Mouse (Mus musculus) spleen, postnatal 14 days (tissue): ENCODE data around the gene Rnf141.

Experiments used
- DNase-seq, 2 experiments: peaks; one replicate each; pipeline ENCODE4 v3.0.0; 2021 to 2022; ENCODE audit warnings: low spot score in 2 of 2

Gene Rnf141

GRCm38 (mm10) chr7:110843916-110844874 lies at the start of gene Rnf141:
Gene Rnf141 (minus strand): TSS chr7:110844457.
- peak; percentile 88 to 95 for DNase-seq

- peak in 1 of 2 experiments; percentile 23 for DNase-seq
These were observed 47.3 kb upstream of the Rnf141 start for GRCm38 (mm10) chr7:110891501-110891986.

DNA sequence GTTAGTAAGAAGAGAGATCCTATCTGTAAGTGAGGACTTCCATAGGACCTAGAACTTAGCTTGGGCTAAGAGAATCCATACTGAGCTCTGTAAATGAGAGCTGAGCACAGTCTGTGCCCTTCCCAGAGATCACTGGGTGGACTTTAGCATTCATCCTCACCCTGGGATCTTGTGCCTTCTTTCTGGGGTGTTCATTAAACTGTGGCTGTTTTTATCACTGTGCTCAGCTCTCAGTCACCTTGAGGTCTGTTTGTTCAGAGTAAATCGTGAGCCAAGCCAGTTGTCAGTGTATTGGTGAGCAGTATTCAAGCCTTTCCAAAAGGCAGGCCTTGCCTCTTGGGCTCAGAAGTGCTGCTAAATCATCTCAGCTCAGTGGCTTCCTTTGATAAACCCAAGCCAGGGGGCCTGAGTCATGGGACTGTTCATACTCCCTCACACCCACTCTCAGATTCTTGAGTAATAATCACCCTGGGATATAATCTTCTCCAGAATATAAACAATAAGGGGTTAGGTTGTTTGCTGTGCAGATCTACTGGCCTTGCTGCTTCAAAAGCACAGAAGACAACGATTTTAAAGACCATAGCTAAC lies 37.6 kb upstream of the Rnf141 start:
- no peak for DNase-seq

GRCm38 (mm10) chr7:110878028-110878427 lies 33.8 kb upstream of the Rnf141 start:
- no peak for DNase-seq

GRCm38 (mm10) chr7:110876965-110877364 lies 32.7 kb upstream of the Rnf141 start:
- DNase-seq, result no peak

DNA sequence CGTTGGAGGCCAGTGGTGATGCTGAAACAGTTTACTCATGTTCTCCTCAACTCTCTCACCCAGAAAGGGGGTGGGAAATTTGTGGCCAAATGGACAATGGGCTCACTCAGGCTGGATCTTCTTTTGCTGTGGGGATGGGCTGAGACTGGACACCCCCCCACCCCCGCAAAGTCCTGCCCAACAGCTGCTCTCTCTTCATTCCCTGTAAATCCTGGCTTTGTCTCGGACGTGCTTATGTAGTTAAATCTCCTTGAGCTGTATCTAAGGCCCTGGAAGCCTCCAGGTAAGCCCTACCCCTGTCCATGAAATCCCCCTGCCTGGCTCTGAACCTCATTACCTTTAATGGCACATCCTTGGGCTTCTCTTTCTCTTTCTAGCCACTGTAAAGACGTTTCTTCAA lies 24.6 kb upstream of the Rnf141 start:
- DNase-seq, result no peak

DNA sequence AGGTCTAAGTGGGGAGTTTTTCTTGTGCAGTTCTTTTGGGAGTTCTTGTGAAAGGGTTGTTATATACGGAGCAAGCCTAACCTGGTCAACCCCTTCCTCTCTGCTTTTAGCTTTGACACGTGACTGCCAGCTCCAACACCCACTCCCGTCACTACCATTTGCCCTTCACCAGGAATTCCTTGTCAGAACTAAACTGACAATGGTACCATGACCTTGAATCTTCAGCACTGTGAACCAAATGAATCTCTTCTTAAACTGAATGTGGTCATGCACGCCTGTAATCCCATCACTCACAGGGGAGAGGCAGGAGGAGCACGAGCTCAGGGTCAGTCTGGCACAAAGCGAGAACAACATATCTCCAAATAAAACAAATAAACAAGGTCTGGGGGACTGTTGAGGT lies 22.9 kb upstream of the Rnf141 start:
- no peak for DNase-seq

- no peak for DNase-seq
These were observed 21.8 kb upstream of the Rnf141 start for GRCm38 (mm10) chr7:110866021-110866420.

GRCm38 (mm10) chr7:110865570-110865969 lies 21.3 kb upstream of the Rnf141 start:
- no peak for DNase-seq

GRCm38 (mm10) chr7:110865038-110865437 lies 20.8 kb upstream of the Rnf141 start:
- DNase-seq, result no peak

- DNase-seq, result no peak
These were observed 18.6 kb upstream of the Rnf141 start, which contains the start of gene Lyve1 for GRCm38 (mm10) chr7:110862751-110863289. Gene Lyve1 (minus strand): TSS chr7:110863239.

GRCm38 (mm10) chr7:110860129-110860528 lies 15.9 kb upstream of the Rnf141 start:
- no peak for DNase-seq

DNA sequence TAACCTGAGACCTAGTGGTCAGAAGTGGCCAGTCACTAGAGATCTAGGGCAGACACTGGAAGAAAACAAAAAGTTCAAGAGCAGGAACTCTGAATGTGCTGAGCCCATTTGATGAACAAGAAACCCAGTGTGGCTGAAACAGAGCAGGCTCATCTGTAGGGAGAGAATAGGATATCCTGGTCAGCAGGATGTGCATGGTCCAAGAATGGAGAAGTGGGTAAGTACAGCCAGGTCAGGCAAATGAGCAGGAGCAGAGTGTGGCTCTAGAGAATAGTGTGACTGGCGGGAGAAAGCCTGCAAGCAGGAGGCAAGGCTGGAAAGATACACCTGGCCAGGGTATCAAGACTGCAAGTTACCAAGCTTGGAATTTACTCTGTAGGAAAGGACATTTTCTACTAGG lies 11.3 kb upstream of the Rnf141 start:
- DNase-seq, result no peak

- DNase-seq, result no peak
These were observed 10.8 kb upstream of the Rnf141 start for GRCm38 (mm10) chr7:110854927-110855546.

- DNase-seq, result no peak
These were observed 10.3 kb upstream of the Rnf141 start for GRCm38 (mm10) chr7:110854519-110854918.

- no peak for DNase-seq
These were observed 9.4 kb upstream of the Rnf141 start for GRCm38 (mm10) chr7:110853611-110854010.

DNA sequence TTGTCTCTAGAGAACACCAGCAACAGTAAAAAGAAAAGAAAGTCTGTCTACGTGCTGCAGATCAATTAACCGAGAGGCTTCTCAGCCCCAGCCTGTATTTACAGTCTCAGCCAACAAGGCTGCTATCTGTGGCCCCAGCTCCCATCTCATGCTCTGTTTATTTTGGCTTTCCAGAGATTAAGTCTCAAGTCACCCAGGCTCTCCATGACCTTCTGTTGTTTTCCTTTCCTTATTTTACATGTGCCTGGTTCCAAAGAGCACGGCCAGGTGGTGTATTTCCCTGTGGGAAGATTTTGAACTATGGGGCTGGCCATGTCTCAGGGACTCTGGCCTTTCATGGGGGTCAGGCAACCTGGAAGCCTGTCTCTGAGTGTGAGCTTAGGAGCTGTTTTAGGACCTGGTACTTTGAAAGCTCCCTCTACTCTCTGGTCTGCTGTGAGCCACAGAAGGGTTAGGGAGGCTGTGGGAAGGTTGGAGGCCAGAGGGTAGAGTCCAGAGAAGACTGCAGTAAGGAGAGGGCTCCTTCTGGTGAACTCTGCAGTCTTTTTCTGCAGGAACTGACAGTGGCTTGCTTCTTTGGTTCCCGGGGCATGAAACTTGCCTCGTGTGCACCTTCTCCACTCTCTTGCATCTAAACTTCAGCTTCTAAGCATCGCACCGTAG lies 7.4 kb upstream of the Rnf141 start:
- no peak for DNase-seq

DNA sequence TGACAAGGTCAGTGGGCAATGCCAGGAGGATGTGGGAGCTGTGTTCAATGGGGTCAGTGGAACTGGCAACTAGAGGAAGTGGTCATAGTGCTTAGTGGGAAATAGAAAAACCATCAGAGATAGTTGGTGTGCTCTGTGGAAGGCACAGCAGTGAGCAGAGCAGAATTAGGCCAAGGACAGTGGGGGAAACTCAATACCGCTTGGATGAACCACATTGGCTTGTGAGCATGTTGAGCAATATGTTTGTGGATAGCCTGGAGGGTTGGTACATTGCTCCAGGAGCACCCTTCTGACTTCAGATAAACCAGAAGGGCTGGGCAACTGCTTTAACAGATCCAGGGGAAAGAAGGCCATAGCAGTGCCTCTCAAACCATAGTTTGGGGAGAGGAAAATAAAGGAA lies 4.1 kb upstream of the Rnf141 start:
- no peak for DNase-seq

DNA sequence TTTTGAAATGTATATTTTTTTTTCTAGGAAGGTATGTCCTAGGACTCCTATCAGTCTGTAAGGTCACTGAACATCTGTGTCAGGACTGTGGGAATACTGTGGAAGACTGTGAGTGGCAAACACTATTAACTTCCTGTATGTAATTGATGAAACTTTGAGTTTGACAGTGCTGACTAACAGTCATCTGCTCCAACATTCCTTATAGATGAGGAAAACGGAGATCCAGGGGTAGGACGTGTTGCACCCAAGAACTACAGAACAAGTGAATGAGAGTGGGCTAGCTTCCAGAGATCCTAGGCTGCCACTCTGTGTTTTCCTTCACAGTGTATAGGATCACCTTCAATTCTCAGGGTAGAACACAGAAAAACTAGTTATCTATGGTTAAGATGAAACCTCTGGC lies 3.1 kb upstream of the Rnf141 start:
- no peak for DNase-seq

- DNase-seq, result no peak
These were observed 3.9 kb downstream of the Rnf141 start for GRCm38 (mm10) chr7:110840332-110840731.

- no peak for DNase-seq
These were observed 9.7 kb downstream of the Rnf141 start for GRCm38 (mm10) chr7:110834522-110834921.

DNA sequence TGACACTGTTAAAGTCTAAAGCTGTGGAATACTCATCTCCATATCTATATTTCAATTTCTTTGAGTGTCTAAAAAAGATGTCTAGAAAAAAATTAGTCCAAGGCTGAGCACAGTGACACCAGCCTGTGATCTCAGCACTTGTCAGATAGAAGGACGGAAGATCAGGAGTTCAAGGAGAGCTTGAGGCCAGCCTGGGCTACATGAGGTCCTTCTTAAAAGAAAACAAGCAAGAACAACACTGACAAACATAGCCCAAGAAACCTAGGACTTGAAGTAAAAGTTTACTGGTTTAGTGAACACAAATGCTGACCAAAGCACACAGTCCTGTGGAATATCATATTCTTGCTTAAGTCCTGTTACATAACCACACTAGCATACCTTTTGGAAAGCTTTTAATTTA lies 10.2 kb downstream of the Rnf141 start:
- no peak for DNase-seq
